Mouse (Mus musculus) cerebellum, adult 11-12 months (tissue): ENCODE data around the gene D10Wsu102e.

Source experiments
- DNase-seq: peaks from one replicate; pipeline ENCODE4 v3.0.0; 2022

The D10Wsu102e gene

DNA sequence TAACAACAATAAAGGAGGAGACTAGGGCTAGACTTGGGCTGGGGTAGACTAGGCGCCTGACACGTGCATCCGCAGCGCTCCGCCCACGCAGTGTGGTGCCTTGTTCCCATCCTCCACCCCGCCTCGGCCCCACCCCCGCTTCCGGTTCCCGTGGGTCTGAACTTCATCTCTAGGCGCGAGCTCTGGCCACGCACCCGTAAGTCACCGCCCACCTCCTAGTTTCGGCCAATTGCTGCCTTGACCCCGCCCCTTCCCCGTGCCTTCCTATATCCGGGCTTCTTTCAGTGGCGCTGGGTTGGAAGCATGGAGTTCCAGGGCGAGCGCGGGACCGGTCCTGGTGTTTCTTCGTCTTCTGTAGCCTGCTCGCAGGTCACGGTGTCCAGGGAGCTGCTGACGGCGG lies at the start of gene D10Wsu102e:
TSS of gene D10Wsu102e (plus strand) at position 266 of the 400 bp plus-strand sequence.
- peak; percentile 97 for DNase-seq

DNA sequence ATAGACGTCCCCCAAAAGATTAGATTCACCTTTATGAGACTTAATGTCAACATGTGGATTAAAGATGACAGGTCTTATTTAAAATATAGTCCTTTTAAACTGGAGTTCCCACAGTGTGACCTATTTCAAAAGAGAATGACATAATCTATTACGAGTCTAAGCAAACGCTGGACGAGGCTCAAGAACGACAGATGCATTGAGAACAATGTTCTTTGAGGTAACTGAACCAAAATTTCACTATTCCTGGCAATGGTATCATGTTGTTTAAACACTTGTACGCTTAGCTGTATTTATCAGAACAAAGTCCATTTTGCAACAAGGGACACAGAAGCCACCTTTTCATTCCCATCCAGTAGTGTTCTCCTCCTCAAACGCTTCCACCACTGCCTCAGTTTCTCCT lies 49.7 kb upstream of the D10Wsu102e start:
- DNase-seq, result no peak

DNA sequence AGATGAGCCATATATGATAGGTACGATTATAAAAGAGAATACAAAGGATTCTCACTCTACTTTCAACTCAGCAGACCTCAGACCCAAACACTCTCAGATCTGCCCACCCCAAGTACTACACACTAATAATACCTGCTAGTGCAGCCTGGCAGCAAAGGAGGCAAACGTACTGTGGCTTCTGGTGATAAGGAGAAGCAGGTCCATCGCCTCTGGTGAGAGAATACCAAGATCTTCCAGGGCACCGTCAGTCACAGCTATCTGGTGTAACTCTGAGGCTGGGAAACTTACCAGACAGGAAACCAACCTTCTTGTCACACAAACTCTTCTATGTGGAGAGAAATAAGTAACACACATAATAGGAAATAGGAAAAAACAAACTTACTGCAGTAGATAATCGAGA lies 47.0 kb upstream of the D10Wsu102e start:
- DNase-seq, result no peak

DNA sequence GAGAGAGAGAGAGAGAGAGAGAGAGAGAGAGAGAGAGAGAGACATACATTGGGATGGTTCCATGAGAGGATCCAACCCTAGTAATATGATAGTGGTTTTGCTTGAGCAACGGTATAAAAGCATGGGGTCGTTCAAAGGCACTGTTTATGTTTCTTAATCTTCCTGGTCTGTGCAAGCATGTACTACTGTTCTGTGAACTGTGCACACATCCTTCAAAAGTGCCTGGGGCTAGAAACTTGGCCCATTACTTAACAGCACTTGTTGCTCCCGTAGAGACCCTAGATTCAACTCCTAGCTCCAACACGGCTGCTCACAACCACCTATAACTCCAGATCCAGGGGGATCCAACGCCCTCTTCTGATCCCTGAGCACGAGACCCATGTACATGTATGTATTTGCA lies 39.6 kb upstream of the D10Wsu102e start:
- no peak for DNase-seq

DNA sequence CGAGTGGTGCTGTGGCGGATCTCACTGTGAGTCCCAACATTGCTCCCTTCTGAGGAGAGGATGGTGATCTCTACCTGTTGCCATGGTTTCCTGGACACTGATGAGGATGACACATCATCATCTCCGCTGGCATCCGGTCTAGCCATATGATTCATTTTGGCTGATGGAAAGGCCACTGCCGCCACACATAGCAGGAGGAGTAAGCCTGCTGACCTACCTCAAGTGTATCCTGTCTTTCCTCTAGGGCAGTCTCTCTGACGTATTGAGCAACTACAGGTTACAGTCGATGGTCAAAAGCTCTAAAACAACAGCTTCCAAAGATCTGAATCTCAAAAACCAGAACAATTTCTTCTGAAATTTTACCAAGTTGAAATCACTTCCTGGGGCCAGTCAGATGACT lies 39.2 kb upstream of the D10Wsu102e start:
- peak; percentile 73 for DNase-seq

DNA sequence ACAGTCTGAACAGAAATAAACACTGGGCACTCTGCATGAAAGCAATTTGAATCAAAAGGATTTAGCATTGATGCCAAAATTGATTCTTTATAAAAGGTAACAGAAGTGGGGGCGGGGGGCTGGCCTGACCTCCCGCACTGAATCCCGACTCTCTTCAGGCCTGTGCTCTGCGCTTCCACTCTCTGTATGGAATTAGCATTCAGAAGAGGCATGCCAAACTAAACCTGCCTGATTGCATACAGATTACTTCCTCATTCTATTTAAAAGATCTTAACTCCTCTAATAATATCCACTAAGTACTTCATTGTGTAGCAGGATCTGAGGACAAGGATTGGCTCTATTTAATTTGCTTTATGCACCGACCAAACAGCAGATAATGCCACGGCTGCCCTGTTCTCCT lies 38.5 kb upstream of the D10Wsu102e start:
- DNase-seq, result no peak

DNA sequence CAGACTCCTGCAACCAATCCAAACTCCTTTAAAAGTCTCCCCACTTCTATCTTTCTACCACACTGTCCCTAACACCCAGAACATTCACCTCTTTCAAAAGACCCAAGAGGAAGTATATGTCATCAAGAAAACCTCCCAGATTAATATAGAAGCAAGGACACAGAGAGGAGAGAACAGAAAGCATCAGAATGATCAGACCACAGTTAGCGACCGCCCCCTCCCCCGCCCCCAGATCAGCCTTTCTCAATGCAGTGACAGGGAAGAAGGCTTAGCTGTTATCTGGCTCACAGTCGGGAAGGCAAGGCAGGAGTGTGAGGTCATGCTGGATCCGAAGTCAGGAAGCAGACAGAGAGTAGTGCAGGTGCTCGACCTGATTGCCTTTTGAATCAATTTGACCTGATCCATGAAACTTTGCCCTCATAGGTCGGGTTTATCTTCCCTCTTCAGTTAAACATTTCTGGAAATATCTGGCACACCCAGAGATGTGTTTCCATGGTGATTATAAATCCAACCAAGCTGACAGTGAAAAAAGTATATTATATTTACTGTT lies 37.4 kb upstream of the D10Wsu102e start:
- DNase-seq, result no peak

DNA sequence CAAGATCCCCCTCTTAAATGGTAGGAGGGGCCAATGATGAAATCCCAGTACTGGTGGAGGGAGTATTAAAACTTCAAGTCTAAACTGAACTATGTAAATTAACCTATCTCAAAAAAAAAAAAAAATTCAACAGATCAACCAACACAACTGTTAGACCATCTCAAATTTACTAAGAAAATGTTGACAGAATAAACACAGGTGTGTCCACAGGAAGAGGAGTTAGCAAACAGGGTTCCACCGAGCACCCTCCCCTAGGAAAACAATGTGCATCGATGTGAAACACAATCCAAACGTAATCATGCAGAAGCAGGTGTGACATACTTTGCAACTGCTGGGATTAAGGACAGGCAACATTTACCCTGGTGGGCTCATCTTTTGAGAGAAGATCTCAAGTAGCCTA lies 35.1 kb upstream of the D10Wsu102e start:
- DNase-seq, result no peak

DNA sequence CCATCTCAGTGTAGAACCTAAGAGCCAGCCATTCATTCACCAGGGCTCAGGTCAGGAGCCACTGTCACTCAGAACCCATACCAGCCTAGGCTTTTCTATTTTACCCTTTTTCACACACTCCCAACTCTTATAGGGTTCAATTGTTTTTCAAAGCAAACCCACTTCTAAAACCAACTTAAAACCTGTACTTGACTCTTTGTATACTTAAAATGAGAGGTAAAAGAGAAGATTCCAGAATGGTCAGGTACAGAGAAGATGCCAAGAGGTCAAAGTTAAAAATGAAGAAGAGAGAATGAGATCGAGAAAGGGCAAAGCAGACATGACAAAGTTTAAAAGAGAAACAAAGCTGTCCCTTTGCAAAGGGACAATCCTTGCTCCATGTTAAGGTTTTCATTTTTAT lies 34.1 kb upstream of the D10Wsu102e start:
- DNase-seq, result no peak

DNA sequence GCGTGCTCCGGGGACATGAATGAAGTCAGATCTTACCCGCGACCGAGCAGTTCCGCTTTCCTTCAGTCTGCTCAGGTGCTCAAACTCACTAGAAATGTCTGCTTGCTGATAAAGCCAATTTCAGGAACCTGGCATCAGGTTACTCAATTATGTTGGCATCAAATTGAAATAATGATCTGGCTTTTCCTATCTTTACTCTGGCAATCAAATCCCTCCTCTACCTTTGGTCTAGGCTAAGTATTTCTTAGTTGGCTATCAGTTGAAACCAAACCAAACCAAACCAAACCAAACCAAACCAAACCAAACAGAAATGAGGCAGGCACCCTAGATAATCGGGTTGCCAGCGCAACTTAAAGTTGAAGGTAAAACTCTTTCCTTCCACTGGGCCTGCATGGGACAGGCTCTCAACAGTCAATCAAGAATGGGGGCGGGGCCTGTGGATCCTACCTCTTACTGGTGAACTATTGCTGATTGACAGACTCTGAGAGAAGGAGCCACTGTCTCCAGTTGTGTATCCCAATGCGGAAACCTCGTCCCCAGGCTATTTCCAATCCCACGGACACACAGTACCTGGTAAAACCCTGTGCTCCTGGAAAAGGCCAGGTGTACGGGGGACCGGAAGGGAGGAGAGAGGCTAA lies 33.3 kb upstream of the D10Wsu102e start:
- no peak for DNase-seq

DNA sequence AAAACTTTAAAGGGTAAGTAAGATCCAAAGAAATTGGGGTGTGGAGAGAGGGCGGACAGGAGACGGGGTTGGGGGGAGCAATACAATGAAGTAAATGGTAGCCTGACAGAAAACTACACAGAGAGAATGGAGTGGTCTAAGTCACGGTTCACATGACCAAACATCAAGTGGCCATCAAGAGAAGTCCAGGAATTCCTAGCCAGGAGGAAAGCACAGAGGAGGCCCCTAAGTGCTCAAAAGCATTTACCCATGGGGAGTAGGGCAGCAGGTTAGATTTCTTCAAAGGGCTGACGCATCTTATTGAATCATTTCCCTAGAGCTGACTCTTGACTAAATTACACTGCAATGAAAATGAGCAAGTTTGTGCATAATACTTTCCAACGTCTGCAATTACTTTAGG lies 31.2 kb upstream of the D10Wsu102e start:
- no peak for DNase-seq

DNA sequence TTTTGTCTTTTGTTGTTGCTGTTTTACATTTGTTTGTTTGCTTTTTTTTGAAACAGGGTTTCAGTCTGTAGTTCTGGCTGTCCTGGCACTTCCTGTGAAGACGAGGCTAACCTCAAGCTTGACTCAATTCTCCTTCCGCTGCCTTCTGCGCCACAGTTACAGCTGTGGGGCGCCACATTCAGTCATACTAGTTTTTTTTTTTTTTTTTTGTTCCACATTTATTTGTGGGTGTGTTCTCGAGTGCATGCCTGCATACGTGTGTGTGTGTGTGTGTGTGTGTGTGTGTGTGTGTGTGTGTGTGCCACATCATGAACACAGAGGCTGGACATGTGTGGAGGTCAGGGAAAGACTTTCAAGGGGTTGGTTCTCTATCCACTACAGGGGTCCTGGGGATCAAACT lies 29.7 kb upstream of the D10Wsu102e start:
- DNase-seq, result no peak

DNA sequence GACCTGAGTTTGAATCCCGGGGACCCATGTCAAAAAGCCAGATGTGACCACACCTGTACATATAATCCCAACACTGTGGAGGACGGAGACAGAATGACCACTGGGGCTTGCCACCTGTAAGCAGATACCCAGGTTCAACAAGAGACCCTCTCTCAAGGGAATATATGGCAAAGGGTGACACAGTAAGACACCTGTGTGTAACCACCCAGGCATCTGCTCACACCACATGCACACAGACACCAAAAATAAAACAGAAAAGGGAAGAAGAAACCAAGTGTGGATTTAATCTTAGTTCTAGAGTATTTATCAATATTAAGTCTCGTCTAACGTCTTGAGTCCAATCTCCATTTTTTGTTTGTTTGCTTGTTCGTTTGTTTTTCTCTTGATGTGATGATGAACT lies 28.2 kb upstream of the D10Wsu102e start:
- DNase-seq, result no peak

DNA sequence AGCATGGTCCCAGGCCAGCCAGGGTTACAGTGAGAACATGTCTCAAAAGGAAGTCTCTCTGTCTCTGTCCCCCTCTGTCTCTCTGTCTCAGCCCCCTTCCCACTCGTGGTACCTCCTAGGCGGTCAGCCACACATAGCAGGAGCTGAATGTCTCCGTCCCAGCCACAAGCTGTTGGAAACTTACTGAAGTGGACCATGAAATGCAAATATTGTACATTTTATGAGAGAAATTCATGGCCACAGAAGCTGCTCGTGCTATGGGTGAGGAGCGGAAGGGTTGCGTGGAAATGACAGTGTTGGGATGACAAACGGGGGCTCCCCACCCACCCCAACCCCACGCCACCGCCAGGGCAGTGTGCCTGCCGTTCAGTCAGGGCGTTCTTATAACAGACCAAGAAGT lies 27.4 kb upstream of the D10Wsu102e start:
- DNase-seq, result no peak

DNA sequence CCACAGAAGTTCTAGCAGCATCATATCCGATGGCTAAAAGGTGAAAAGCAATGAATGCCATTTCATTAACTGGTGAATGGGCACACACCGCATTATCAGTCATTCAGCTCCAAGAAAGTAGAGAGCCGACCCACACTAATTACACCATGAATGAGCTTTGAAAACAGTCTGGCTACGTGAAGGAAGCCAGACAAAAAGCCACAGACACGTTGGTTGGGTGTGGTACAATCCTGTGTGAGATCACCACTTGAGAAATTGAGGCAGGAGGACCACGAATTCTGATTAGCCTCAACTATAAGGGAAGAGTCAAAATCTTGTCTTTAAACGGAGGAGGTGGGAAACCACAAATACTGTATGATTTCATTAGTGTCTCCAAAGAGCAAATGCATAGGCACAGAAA lies 23.7 kb upstream of the D10Wsu102e start:
- no peak for DNase-seq

DNA sequence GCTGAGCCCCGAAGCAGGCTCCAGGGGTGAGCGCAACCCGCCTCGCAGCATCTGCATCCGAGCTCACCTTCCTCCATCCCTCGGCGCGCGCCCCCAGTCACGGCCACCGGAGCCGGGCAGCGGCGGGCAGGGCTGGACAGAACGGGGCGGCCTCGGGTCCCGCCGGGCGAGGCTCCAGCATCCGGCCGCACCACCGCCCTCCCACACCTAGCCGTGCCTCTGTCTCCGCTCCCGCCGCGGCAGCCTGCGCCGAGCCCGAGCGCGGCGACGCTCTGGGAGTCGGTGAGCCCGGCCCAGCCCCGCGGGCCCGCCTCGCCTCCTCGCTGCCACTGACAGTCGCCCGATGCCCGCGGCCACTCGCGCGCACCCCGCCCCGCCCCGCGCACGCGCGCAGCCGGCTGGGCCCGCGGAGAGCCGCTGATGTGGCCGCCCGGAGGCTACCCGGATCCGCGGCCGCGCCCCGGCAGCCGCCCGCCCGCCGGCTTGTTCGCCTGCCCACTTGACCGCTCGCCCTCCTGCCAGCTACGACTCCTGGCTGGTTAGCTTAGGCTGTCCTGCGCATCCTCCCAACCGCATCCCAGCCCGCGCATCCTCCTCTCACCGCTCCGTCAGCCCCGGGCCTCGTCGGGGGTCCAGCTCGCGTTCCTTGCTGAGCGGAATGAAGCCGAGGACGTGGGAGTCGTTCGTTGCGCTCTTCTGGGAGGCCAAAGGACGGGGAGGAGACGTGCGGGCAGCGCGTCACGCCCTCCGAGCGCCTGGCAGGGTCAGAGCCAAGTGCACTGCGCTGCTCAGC lies 22.7 kb upstream of the D10Wsu102e start, which contains the start of gene Slc41a2:
TSS of gene Slc41a2 (minus strand) at position 724 of the 793 bp plus-strand sequence.
- DNase-seq, result peak; percentile 88

DNA sequence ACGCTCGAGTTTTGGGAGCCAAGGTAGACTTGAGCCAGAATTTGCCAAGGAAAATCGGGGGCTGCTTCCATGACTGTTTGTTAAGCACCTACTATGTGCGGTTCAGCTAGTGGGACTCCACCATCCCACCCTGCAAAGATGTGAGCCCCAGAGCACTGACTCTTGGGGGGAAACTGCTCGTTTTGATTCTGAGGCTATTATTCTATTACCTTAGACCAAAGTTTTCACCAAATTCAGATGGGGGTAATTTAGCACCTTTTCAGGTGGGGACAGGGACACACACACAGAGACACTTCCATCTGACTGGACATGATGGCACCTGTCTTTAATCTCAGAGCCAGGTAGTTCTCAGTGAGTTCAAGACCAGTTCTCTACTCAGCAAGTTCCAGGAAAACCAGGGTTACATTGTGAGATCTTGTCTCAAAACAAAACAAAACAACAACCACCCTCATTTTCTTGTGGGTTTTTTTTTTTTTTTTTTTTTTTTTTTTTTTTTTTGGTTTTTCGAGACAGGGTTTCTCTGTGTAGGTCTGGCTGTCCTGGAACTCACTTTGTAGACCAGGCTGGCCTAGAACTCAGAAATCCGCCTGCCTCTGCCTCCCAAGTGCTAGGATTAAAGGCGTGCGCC lies 21.9 kb upstream of the D10Wsu102e start:
- DNase-seq, result no peak

DNA sequence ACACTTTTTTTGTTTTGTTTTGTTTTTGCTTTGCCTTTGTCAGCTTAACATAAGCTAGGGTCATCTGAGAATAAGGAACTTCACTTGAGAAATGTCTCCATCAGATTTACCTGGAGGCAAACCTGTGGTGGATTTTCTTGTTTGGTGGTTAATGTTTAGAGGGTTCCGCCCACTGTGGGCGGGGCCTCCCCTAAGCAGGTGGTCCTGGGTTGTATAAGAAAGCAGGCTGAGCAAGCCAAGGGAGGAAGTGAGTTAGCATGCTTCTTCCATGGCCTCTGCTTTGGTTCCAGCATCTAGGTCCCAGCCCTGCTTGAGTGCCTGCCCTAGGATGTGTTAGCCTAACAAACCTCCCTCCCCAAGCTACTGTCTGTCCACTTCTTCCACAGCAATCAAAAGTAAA lies 18.8 kb upstream of the D10Wsu102e start:
- no peak for DNase-seq

DNA sequence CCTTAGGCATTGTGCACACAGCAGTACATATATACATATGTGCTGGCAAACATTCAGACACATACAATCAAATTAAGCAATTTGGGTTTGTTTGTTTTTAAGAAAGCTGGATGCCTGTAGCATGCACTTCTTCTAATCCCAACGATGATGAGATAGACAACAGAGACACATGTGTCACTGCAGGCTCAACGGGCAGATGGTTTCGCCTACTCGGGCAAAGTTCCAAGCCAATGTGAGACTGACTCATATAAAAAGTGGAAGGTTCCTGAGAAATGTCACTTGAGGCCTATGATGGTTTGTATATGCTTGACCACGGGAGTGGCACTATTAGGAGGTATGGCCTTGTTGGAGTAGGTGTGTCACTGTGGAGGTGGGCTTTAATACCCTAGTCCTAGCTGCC lies 16.9 kb upstream of the D10Wsu102e start:
- no peak for DNase-seq

DNA sequence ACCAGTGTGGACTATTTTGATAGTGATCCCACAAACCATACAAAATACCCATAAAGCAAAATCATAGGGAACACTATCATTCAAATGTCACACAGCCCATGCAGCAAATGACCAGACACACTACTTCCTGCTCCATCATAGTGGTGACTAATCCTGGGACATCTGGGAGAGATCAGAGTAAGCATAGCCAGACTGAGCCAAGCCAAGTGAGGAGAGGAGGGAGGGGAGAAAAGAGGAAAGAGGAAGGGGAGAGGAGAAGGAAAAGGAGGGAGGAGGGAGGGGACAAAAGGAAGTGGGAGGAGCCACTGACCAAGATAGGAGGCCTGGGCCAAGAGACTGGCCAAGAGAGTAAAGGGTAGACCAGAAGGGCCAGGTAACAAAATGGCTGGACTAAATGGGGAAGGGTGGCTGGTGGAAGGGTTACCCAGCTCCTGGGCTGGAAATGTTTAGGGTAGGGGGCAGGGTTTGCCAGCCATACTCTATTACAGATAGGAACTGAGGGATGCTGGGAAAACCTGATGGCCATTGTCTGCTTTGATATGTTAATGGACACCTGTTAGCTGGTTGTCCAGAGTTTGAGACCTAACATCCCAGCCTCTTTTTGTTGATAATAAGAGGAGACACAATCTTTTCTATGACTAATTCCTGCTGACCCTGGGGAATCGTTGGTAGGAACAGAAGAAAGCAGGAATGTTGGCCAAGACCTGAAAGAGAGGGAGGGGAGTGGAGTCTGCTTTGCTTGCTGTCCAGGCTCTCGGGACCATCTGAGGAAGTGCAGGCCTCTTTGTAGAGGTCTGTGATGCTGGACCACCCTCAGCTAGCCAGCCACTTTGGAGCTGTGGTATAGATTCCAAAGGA lies 16.0 kb upstream of the D10Wsu102e start:
- no peak for DNase-seq

DNA sequence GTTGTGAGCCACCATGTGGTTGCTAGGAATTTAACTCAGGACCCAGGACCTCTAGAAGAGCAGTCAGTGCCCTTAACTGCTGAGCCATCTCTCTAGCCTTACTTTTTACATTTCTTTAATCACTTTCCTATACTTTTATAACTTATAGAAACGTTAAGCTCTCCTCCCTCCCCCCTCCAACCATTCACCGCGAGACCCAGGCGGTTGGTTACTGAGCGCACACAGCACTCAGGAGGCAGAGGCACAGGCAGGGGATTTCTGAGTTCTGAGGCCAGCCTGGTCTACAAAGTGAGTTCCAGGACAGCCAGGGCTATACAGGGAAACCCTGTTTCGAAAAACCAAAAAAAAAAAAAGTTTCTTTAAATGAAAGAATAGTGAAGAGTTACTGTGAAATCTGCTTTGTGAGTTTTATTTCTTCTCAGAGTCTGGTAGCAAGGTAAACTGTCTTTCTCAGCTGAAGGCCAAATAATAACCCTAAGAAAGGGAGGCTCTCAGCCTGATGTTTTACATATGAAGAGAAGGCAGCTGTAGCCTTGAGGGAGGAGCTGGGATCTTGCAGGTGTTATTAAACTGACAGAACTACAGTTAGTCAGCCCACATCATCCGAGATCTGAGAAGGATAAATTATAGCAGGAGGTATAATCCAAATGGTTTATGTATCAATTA lies 14.2 kb upstream of the D10Wsu102e start:
- DNase-seq, result no peak

DNA sequence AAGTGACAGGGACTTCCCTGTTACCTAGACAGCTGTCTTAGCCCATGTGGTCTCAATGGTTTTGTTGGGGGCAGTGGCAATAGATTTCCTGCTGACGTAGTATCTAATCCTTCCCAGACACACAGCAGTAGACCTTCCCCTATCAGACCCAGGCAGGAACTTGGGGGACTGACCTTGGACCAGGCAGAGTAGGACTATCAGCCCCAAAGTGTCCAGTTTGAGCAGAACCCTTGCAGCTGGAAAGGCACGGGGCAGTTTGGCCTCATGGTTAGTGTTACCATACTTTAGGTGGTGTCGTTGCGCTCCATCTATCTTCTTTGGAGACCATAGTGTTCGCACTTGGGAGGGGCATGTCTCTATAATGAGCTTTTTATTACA lies 13.7 kb upstream of the D10Wsu102e start:
- no peak for DNase-seq
